Mouse (Mus musculus) monocyte, adult 2 months (primary cell): ENCODE results near the gene Brsk2.

Source experiments
- DNase-seq, 2 experiments: peaks; one replicate each; pipeline ENCODE4 v3.0.0; 2022; ENCODE audit warnings: low spot score in 2 of 2, low read depth in 1 of 2

The Brsk2 gene

DNA sequence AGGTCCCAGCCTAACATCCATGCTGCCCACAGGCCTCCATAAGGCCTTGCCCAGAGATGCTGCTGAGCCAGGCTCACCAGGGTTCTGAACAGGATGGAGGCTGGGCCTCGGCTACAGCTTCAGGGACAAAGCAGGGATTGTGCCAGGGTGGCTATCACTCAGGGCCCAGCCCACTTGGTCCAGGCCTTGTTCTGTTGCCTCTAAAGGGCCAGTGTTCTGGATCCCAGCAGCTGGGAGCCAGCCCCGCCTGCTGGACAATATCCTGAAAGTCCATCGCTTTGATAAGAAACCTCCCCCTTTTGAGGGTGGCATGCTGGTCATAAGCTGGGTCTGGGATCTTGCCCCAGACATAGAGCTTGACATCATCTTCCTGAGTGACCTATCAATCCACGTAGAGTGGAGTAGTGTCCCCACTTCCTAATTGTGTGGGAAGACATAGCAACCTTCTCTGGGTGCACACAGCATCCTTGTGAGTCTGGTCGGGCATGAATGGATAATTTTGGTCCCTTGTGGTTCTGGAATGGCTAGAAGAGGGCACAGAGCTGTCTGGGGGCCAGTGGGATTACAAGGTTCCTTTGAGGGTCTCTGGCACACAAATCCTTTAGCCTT is 6.1 kb downstream of the Brsk2 start:
- DNase-seq, result no peak

- no peak for DNase-seq
Observed at GRCm38 (mm10) chr7:141956174-141956566, 6.6 kb downstream of the Brsk2 start.

GRCm38 (mm10) chr7:141957524-141958051 is 8.0 kb downstream of the Brsk2 start:
- DNase-seq, result no peak

DNA sequence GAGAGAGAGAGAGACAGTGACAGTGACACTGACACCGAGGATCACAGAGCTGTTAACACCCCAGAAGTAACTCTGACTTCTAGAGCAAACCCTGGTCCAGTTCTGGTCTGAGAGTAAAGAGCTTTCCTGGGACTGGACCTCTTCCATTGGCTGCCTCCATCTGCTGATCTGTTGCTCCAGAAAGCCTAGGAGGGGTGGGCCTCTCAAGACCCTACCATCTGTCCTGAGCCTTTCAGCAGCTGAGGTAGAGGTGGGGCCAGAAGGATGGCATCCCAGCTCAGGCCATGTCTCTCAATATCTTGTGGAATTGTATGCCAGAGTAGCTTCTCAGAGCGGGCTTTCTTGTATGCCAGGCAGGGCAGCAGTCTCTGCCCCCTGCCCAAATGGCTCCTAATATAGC is 8.7 kb downstream of the Brsk2 start:
- no peak for DNase-seq

DNA sequence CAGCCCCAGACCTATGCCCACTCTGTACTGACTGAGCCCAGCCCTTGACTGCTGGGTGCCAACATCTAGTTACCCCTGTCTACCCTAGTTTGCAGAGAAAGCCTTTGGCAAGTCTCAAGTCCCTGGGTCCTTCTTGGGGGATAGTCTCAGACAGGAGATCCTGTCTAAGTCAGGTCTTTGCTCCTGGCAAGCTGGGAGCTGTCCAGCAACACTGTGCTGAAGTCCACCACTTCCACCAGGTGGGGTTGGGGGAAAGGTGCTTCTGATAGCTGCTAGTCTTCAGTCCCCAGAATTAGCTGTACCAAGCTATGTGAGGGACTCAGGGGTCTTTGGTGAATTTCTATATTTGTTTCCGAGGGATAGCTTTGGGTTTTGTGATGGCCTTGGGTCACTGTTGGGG is 9.6 kb downstream of the Brsk2 start:
- no peak for DNase-seq

DNA sequence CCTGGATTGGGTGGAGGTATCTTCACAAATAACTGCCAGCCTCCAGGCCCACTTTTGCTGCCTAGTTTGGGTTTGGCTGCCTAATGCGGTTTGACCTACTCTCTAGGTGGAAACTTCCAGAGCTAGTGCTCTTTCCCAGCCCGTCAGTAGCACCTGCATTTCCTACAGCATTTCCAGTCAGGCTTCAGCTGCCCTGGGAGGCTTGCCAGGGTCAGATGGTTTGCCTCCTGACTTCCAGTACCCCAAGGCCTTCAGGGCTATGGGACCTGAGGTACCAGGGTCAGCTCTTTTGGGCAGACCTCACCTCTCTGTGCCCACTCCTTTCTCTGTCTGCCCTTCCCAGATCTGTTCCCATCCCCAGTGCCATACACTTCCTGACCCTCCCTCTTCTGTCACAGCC is 11.4 kb downstream of the Brsk2 start:
- no peak for DNase-seq

DNA sequence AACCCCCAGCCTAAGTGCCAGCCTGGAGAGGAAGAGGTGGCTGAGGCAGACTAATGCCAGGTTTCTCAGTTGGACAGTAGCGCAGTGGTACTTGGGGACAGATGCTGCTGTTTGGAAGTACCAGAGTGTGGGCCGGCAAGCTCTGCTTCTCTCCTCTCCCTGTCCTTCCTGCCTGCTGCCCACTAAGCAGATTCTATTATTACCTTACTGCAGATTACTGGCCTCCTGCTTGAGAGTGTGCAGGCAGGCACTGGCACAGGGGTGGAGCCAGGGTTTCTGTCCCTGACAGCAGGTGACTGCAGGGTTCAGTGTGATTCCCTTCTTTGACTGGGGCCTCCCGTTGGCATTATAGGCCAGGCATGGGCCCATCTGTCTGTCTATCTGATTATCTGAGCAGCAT is 11.9 kb downstream of the Brsk2 start:
- no peak for DNase-seq

GRCm38 (mm10) chr7:141962521-141962920 is 13.0 kb downstream of the Brsk2 start:
- DNase-seq, result no peak

DNA sequence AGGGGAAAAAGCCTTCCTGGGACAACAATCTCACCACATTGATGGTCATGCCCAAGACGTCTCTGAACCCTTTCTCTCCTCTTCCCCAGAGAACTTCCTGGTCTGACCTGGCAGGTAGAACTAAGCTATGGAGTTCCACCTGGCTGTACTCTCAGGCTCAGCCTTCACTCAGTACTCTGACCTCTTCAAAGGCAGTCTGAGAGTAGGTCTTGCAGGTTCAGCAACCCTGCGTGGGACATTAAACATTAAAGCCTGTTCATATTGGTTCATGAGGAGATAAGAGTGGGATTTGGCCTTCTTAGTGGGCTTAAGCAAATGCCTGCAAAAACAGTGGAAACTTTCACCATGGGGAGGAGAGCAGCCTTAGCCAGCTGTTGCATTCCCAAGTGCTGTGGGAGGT is 16.7 kb downstream of the Brsk2 start:
- no peak for DNase-seq

DNA sequence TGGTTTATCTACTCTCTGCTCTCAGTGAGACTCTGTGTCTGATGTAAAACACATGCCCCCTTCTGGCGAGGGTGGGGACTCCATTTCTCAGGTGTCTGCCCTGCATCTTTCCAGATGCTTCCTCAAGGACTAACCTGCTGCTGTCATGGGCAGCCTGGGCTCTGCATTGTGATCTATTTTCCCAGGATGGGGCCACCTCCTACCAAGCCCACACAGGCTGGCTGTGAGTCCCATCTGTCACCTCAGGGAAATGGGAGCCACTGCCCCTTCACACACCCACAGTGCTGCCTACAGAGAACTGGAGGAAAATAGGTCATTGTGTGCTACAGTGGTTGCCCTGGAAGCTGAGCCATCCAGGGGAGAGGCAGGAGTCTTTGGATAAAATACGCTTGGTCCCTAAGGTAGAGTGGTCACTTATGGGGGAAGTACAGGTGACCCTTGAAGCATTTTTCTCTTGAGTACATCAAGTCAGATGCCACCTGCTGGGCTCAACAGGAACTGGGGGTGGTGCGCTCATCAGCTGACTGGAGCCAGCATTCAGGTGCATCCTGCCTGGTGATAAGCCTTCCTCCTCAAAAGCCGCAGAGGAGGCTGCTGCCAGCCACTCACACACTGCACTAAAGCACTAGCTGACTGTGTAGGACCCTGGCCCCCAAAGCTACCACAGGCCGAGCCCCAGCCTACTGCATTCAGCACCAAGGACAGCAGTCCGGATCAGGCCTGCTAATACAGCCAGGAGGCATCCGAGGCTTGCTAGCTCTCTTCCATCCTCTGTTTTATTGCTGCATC is 23.5 kb downstream of the Brsk2 start:
- DNase-seq, result no peak

- DNase-seq, result no peak
Observed at GRCm38 (mm10) chr7:141978003-141978402, 28.5 kb downstream of the Brsk2 start.

- DNase-seq, result no peak
Observed at GRCm38 (mm10) chr7:141979247-141979646, 29.7 kb downstream of the Brsk2 start.

DNA sequence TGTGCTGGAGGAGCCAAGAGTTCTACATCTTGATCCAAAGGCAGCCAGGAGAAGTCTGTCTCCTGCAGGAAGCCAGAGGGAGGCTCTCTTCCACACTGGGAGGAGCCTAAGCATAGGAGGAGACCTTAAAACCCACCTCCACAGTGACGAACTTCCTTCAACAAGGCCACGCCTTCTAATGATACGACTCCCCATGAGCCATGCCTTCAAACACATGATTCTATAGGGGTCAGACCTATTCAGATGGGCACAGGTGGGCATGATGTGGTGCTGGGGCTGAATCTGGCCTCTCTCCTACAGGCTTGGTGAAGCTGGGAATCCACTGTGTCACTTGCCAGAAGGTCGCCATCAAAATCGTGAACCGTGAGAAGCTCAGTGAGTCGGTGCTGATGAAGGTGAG is 31.7 kb downstream of the Brsk2 start:
- DNase-seq, result no peak

GRCm38 (mm10) chr7:141988314-141988806 is 38.8 kb downstream of the Brsk2 start:
- DNase-seq, result no peak

DNA sequence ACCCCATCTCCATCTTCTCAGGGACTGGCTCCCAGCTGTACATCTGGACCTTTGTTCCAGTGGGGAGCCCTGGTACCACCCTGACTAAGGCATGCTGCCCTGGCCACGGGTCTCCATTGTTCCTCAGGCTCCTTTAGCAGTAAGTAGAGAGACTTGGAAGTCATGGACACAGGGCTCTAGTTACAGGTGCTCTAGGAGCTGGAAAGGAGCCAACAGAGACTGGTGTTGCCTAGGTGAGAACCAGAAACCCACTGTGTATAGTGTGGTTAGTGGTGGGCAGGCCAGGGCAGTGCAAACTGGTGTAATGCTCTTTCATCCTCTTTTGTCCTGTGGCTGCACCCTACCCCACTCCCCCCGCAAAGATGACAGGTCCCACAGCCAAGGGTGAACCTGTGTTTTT is 41.6 kb downstream of the Brsk2 start:
- no peak for DNase-seq

DNA sequence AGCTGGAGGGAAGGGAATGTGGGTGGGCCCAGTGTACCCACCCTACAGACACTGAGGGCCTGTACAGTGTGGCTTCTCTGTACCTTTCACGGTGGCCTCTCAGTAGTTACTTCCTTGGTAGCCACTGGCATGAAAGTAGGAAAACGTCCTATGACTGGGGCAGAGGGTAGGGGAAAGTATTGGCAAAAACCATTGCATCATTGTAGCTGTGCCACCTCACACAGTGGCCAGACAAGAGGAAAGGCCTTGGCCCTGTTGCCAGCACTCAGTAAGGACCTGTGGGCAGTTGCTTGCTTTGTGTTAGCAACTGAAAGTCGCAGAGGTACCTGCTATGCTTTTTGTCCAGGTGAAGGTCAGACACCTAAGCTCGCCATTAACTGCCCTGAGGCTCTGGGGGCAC is 44.6 kb downstream of the Brsk2 start:
- no peak for DNase-seq

DNA sequence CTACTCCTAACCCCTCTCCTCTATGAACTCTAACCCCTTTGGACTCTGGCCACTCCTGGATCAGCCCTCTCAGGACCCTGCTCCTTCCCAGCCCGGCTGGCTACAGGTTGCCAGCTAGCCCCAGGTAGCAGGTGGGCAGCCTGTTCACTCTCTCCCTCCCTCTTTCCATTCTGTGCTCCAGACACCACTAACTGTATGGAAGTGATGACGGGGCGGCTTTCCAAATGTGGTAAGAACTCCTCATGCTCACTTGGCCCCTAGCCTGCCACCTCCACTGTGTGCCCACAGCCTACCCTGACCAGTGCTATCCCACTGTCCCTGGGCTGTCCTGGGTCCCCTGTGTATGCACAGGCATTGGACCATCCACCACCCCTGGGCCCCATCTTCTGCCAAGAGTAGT is 51.1 kb downstream of the Brsk2 start:
- no peak for DNase-seq

- no peak for DNase-seq
Observed at GRCm38 (mm10) chr7:142001597-142002340, 52.2 kb downstream of the Brsk2 start.

GRCm38 (mm10) chr7:142016562-142016961 is 67.0 kb downstream of the Brsk2 start:
- no peak for DNase-seq

GRCm38 (mm10) chr7:142019699-142020098 is 70.1 kb downstream of the Brsk2 start:
- no peak for DNase-seq

DNA sequence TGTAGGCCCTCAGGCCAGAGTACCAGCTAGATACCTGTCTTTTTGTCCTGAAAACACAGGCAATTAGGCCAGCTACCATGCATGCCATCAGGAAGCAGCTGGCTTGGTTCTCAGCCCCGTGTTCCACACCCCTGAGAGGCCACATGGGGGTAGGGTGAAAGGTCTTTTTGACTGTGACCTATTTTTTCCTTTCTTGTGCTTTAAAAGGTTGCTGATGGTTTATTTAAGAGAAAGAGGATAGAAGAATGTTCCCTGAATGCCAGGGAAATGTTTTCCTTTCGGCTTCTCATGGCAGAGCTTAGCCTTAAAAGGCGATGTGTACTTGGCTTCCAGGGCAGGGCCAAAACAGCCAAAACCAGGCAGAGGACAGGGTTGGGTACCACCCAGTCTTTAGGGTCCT is 71.3 kb downstream of the Brsk2 start:
- no peak for DNase-seq

- DNase-seq, result no peak
Observed at GRCm38 (mm10) chr7:142025196-142025595, 75.6 kb downstream of the Brsk2 start.
